Mouse (Mus musculus) myocyte (in vitro differentiated cells): ENCODE measurements around the gene Vopp1.

Experiments
- POLR2A ChIP-seq: IDR thresholded peaks from one replicate; pipeline ENCODE4 v1.6.1; 2011; ENCODE audit warnings: low read depth, mild to moderate bottlenecking, control low read depth, moderate library complexity; ENCODE audit not compliant: insufficient read length
- USF1 ChIP-seq: IDR thresholded peaks from one replicate; pipeline ENCODE4 v1.6.1; 2011; ENCODE audit warnings: low read depth, mild to moderate bottlenecking, control low read depth, moderate library complexity

DNA sequence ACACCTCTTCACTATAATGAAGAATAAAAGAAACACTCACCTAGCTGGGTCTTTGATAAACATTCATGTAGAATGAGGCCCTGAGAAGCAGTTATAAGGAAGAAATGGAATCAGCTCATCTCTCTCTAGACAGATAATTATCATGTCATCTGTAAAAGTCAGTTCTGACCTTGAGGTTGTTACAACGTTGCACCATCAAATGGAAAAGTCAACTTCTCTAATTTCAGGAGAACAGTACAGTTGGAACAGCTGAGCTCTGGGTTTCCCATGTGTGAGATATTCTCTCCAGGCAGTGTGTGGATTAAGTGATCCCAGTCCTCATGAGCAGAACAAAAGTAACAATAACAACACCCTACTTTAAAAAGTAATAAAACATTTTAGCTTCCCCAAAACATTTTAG is 25.3 kb upstream of the Vopp1 start, which contains the start of gene Vmn1r21:
- TF ChIP-seq POLR2A: no peak
- TF ChIP-seq USF1: no peak
